Mouse (Mus musculus) lung, postnatal 25 days (tissue): ENCODE measurements around the gene Gm2035.
"Not testable (repeated sequence)": the region's sequence is repeated elsewhere in the genome, so short reads cannot be mapped to it uniquely, and the experiment has no call there.

Experiments
- DNase-seq: peaks from one replicate; pipeline ENCODE4 v3.0.0; 2022; ENCODE audit warnings: low spot score

Gm2035 gene

GRCm38 (mm10) chr12:87919721-87920120 is at the start of gene Gm2035:
Gm2035 (minus strand) TSS chr12:87919857.
- DNase-seq = not testable (repeated sequence)

- DNase-seq = not testable (repeated sequence)
Measured at GRCm38 (mm10) chr12:87953780-87954179, 34.1 kb upstream of the Gm2035 start, which contains the start of gene Gm2042. Gm2042 (plus strand) TSS chr12:87954080.

GRCm38 (mm10) chr12:87895070-87895469 is 24.6 kb downstream of the Gm2035 start, which contains the start of gene Gm2022:
Gm2022 (plus strand) TSS chr12:87895370.
- DNase-seq = not testable (repeated sequence)

- DNase-seq = not testable (repeated sequence)
Measured at GRCm38 (mm10) chr12:87873772-87874171, 45.9 kb downstream of the Gm2035 start, which contains the start of gene Gm2016. Gm2016 (plus strand) TSS chr12:87874072.
